Mouse (Mus musculus) T-helper 17 cell (primary cell): ENCODE measurements around the gene F8a.

Experiments used
- in situ Hi-C, 2 experiments: fragments of 300-600 bp; cut with MboI, MseI; formaldehyde crosslinking; loops; 1 replicate in 1 of 2; 2 replicates in 1 of 2; pipeline ENCODE4 v1.15.1; 2025; ENCODE audit warnings: high pct_unique_total_duplicates in 2 of 2

Gene F8a

GRCm38 (mm10) chrX:73227914-73228605, at the start of gene F8a:
Gene F8a, plus strand, starts transcription at chrX:73228291.
- in situ Hi-C loops = no loop called here

DNA sequence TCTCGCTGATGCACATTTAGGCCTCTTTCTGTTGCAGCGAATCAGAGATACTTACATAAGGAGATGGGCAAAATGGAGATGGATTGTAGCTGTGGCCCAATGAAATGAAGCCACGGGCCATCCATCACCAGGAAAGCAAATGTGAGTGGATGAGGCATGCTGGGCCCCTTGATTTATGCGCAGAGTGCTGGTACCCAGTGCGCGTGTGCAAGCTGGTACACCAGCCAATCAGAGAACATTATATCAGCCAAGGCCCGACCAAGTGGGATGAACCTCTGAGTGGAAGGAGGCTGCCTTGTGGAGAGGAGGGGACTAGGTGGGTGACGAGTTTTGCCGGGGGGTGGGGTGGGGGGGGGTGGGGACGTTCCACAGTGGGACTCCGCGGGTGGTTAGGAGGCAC, 36.2 kb upstream of the F8a start, which contains the start of gene Xlr3b:
Gene Xlr3b (plus strand): TSS at position 274 of the 400 bp plus-strand sequence.
- in situ Hi-C loops = loop anchor here (5.0 kb wide), 3 partner anchors 45 to 1715 kb away; partner anchors contain the start of genes DXBay18 (in 1 of the 2) and Xlr5b (in 1 of the 2)

GRCm38 (mm10) chrX:73213819-73214564, 14.1 kb upstream of the F8a start, which contains the start of gene Xlr4b:
Gene Xlr4b, plus strand, starts transcription at chrX:73214333.
- in situ Hi-C loops = loop anchor here in 1 of 2 experiments (10.0 kb wide), 1 partner anchor 1511 kb away; no protein-coding TSS in a partner anchor

DNA sequence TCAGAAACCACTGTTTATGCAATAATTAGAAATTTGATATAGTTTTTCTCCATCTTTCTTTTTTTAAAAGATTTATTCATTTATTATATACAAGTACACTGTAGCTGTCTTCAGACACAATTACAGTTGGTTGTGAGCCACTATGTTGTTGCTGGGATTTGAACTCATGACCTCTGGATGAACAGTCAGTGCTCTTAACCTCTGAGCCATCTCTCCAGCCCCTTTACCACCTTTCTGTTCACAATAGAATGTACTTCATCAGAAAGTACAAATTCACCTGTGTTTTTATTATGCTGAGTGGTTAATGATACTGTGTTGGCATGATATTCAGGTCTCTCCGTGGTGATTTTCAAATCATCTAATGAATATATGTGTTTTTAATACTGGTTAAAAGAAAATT, 2.7 kb upstream of the F8a start:
- in situ Hi-C loops = no loop called here

DNA sequence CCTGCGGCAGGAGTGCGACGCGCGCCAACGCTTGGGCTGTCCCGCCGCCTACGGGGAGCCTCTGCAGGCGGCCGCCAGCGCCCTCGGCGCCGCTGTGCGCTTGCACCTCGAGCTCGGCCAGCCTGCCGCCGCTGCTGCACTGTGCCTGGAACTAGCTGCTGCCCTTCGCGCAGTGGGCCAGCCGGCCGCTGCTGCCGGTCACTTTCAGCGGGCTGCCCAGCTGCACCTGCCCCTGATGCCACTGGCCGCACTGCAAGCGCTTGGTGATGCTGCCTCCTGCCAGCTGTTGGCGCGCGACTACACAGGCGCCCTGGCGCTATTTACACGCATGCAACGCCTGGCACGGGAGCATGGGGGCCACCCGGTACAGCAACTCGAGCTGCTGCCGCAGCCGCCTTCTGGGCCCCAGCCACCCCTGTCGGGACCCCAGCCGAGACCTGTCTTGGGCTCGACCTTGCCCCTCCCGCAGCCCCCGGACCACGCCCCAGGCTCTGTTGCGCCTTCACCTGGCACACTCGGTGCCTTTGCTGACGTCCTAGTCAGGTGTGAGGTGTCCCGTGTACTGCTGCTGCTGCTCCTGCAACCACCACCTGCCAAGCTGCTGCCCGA, 619 bp downstream of the F8a start:
- in situ Hi-C loops = no loop called here

DNA sequence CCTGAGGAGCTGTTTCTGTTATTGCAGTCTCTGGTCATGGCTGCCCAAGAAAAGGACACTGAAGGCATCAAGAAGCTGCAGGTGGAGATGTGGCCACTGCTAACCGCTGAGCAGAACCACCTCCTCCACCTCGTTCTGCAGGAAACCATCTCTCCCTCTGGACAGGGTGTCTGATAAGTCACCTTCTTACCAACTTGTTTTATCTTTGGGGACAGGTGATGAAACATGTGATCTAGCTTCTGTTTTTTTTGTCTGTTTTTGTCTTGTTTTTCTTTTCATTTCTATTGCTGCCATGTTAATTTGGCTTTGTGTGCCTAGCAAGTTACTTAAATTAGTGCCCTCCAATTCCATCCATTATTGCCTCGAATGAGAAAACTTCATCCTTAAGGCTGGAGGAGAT, 1.2 kb downstream of the F8a start:
- in situ Hi-C loops = no loop called here

DNA sequence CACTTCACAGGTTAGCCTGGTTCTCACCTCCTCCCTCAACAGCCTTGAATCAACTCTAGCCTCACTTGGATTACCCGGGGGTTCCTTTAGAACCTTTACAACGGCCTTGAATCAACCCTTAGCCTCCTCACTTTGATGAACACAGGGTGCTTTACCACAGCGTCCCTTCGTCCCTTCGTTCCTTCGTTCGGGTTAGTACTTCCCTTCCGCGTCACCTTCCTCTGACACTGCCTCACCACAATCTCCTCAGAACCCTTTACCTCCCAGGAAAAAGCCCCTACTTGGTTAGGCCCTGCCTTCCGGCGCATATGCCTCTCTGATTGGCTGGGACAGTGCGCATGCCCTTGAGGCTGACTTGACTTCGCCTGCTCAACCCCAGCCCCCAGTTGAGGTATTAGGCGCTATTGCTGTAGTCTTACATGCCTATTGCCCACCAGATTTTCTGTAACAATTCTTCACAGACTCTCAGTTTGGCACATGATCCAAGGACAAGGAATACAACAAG, 14.8 kb downstream of the F8a start, which contains the start of gene Xlr4c:
Gene Xlr4c (minus strand): TSS at position 310 of the 505 bp plus-strand sequence.
- in situ Hi-C loops = loop anchor here (5.0 to 10.0 kb wide), 2 partner anchors 1699 to 1702 kb away; no protein-coding TSS in a partner anchor

GRCm38 (mm10) chrX:73262428-73262827, 34.3 kb downstream of the F8a start:
- in situ Hi-C loops = loop anchor here (5.0 to 10.0 kb wide), 3 partner anchors 70 to 1435 kb away; partner anchors contain the start of gene Xlr3b (in 1 of the 2)

DNA sequence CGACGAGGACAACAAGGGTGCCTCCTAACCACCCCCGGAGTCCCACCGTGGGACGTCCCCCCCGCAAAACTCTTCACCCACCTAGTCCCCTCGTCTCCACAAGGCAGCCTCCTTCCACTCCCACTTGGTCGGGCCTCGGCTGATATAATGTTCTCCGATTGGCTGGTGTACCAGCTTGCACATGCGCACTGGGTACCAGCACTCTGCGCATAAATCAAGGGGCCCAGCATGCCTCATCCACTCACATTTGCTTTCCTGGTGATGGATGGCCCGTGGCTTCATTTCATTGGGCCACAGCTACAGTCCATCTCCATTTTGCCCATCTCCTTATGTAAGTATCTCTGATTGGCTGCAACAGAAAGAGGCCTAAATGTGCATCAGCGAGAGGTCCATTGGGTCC, 37.2 kb downstream of the F8a start, which contains the start of gene Xlr3c:
Gene Xlr3c (minus strand): TSS at position 121 of the 400 bp plus-strand sequence.
- in situ Hi-C loops = loop anchor here (5.0 to 10.0 kb wide), 2 partner anchors 1430 to 1642 kb away; no protein-coding TSS in a partner anchor
